Mouse (Mus musculus): ENCODE measurements around the gene Tmem81. TPM values are rescaled to one million over a fixed set of nuclear protein-coding genes. Genes with fewer than 3 reads are reported as not detected.
A peak's percentile ranks its signal among the peaks of the same experiment; 100 is the strongest.

Gene Tmem81
- polyA plus RNA-seq, 1 experiment, result 4.9 TPM

DNA sequence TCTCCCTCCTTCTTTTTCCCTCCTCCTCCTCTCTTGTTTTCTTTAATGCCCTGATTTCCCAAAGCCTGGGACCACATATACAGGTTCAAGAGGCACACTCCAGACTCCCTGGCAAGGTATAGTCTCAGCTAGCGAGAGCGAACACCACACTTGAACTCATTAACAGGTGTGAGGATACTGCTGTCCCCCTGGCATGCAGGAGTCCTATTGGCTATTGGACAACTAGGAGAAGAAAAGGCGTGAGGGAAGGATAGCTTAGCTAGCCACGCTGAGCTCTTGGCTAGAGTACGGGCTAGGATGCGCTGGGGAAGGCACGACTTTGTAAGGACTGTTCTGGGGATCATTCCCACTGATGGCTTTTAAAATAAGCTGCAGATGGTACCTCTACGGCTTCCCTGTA is 6.1 kb downstream of the Tmem81 start:
- Histone ChIP-seq H3K27ac (ENCODE audit: insufficient read depth, low read length) (no peak overlapping the region), H3K4me3 (ENCODE audit: insufficient read depth, low read length) (no peak overlapping the region), H3K4me1 (ENCODE audit: control insufficient read depth, insufficient read depth, low read length) (no peaks in the 10 kb centered on the region)
- TF ChIP-seq POLR2A (IDR thresholded peaks at IDR 0.05; ENCODE audit: low read depth, low read length), result no peak
- no peak for TF ChIP-seq CTCF (IDR thresholded peaks at IDR 0.05; ENCODE audit: borderline replicate concordance, insufficient read depth, low read length)

DNA sequence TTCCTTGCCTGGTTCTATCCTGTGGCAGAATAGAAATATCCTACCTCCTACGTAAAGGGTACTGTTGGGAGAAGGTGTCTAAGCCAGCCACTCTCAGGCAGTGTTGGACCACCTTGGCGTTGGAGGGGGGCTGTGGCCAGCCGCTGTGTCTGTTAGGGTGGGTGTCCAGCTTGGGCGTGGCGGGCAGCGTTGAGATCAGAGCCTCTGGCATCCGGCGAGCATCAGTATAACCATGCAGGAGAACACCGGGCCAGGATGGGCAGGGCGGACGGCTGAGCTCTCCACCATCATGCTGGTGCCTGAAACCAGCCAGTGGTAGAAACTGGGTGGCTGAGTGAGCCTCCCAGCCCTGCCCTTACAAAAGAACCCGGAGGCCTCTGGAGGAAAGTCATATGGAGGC is 9.3 kb downstream of the Tmem81 start:
- TF ChIP-seq POLR2A (IDR thresholded peaks at IDR 0.05; ENCODE audit: low read depth, low read length) (no peak), CTCF (IDR thresholded peaks at IDR 0.05; ENCODE audit: borderline replicate concordance, insufficient read depth, low read length) (no peak)
- Histone ChIP-seq H3K27ac (ENCODE audit: insufficient read depth, low read length) (no peak overlapping the region), H3K4me1 (ENCODE audit: control insufficient read depth, insufficient read depth, low read length) (no peaks in the 10 kb centered on the region), H3K4me3 (ENCODE audit: insufficient read depth, low read length) (no peak overlapping the region)

DNA sequence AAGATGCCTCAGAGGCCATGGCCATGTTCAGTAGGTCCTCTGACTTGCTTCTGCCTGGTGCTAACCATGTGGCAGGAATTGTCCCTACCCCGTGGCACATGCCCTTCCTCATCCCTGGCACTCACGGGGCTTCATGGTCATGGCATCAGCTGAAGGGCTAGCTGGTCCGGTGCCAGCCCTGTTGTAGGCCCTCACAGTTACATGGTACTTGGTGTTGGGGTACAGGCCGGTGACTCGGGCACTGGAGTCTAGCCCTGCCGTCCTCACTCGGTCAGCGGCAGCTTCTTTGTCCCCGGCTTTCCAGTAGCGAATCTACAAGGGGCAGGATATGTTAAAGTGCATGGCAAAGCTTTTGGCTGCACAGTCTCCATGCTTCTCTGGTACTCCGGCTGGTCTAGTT is 10.7 kb downstream of the Tmem81 start:
- no peak for TF ChIP-seq POLR2A (IDR thresholded peaks at IDR 0.05; ENCODE audit: low read depth, low read length)
- no peak for TF ChIP-seq CTCF (IDR thresholded peaks at IDR 0.05; ENCODE audit: borderline replicate concordance, insufficient read depth, low read length)
- H3K4me3 ChIP-seq (ENCODE audit: insufficient read depth, low read length), result no peak overlapping the region

DNA sequence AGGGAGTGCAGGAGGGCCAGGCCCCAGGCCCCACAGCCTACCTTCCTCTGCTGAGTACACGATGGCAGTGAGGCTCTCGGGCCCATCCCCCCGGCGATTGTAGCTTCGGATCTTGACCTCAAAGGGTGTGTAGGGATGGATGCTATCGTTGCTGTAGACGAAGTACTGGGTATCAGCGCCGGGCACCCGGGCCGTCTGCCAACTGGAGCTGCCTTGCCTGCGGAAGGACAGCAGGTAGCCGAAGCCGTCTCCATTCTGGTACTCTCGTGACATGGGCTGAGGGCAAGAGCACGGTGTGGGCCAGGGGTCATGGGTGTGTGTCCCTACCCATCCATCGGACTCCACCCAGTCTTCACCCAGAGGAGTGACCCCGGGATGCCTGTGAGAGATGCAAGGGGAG is 12.6 kb downstream of the Tmem81 start:
- TF ChIP-seq CTCF (IDR thresholded peaks at IDR 0.05; ENCODE audit: borderline replicate concordance, insufficient read depth, low read length), result no peak
- TF ChIP-seq POLR2A (IDR thresholded peaks at IDR 0.05; ENCODE audit: low read depth, low read length), result no peak
- Histone ChIP-seq H3K27ac (ENCODE audit: insufficient read depth, low read length) (no peak overlapping the region), H3K4me1 (ENCODE audit: control insufficient read depth, insufficient read depth, low read length) (no peaks in the 10 kb centered on the region), H3K4me3 (ENCODE audit: insufficient read depth, low read length) (no peak overlapping the region)

More for the DNA sequence above, 10.7 kb downstream of the Tmem81 start:
- Histone ChIP-seq H3K4me1 (ENCODE audit: control insufficient read depth, insufficient read depth, low read length) (no peaks in the 10 kb centered on the region), H3K27ac (ENCODE audit: insufficient read depth, low read length) (no peak overlapping the region)

DNA sequence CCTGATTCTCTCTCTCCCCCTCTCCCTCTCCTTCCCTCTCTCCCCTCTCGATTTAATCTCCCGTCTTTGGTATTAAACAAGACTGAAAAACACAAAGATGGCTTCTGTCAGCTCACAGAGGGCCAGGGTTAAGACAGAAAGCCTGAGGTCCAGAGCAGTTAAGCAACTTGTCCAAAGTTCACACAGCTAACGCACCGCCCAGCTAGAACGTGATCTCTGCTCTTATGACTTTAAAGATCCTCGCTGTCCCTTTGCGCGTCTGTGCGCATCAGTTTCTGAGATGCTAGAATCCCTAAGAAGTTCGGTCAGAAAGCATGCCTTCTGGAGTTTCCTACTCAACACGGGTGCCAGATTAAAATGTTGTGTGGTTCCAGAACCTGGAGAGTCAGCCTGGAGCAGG is 13.7 kb downstream of the Tmem81 start:
- no peaks in the 10 kb centered on the region for H3K4me1 ChIP-seq (ENCODE audit: control insufficient read depth, insufficient read depth, low read length)
- H3K4me3 ChIP-seq (ENCODE audit: insufficient read depth, low read length), result no peak overlapping the region
- no peak overlapping the region for H3K27ac ChIP-seq (ENCODE audit: insufficient read depth, low read length)
- TF ChIP-seq POLR2A (IDR thresholded peaks at IDR 0.05; ENCODE audit: low read depth, low read length) (no peak), CTCF (IDR thresholded peaks at IDR 0.05; ENCODE audit: borderline replicate concordance, insufficient read depth, low read length) (no peak)

DNA sequence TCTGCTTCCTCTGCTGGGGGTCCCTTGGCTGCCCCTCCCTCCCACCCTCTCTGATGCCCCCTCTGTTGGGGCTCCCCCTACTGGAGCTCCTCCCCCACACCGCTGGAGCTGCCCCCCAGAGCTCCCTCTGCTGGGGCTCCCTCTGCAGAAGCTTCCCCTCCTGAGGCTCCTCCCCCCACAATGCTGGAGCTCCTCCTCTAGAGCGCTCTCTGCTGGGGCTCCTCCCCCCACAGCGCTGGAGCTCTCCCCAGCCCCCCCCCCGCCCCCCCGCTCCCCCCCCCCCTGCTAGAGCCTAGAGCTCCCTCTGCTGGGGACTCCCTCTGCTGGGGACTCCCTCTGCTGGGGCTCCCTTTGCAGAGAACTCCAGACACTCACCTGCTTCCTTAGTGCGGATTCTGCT is 14.7 kb downstream of the Tmem81 start:
- no peak for TF ChIP-seq POLR2A (IDR thresholded peaks at IDR 0.05; ENCODE audit: low read depth, low read length)
- no peak for TF ChIP-seq CTCF (IDR thresholded peaks at IDR 0.05; ENCODE audit: borderline replicate concordance, insufficient read depth, low read length)
- no peak overlapping the region for H3K27ac ChIP-seq (ENCODE audit: insufficient read depth, low read length)
- H3K4me3 ChIP-seq (ENCODE audit: insufficient read depth, low read length), result no peak overlapping the region

DNA sequence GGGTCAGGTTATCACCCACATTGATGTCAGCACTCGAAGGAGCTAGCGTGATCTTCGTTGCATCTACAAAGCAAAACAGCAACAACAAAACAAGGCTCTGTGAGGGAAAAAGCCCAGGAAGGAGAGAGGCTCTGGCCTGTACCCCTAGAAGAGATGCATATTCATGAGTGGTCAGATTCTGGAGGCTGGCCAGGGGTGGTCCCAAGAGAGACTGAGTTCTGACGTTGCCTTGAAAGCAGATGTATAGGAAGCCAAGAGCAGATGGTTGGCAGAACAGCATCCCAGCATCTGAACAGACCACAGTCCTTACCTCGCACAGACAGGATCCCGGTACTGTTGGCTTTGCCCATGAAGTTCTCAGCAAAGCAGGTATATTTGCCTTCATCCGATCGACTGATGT is 17.0 kb downstream of the Tmem81 start:
- H3K4me3 ChIP-seq (ENCODE audit: insufficient read depth, low read length), result no peak overlapping the region
- no peak overlapping the region for H3K27ac ChIP-seq (ENCODE audit: insufficient read depth, low read length)
- no peaks in the 10 kb centered on the region for H3K4me1 ChIP-seq (ENCODE audit: control insufficient read depth, insufficient read depth, low read length)
- TF ChIP-seq CTCF (IDR thresholded peaks at IDR 0.05; ENCODE audit: borderline replicate concordance, insufficient read depth, low read length) (no peak), POLR2A (IDR thresholded peaks at IDR 0.05; ENCODE audit: low read depth, low read length) (no peak)

More for the DNA sequence above, 14.7 kb downstream of the Tmem81 start:
- no peaks in the 10 kb centered on the region for H3K4me1 ChIP-seq (ENCODE audit: control insufficient read depth, insufficient read depth, low read length)

DNA sequence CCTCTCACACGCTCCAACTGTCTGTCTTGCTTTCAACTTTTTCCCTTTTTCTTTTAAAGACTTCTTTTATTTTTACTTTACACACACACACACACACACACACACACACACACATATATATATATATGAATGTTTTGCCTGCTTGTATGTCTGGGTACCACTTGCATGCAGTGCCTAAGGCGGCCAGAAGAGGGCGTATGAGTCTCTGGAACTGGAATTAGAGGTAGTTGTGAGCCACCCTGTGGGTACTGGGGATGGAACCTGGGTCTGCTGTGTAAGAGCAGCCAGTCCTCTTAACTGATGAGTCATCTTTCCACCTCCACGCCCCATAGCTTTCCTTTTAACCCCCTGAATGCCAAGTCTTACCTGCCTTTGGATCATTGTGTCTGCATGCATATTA is 17.9 kb downstream of the Tmem81 start:
- TF ChIP-seq POLR2A (IDR thresholded peaks at IDR 0.05; ENCODE audit: low read depth, low read length) (no peak), CTCF (IDR thresholded peaks at IDR 0.05; ENCODE audit: borderline replicate concordance, insufficient read depth, low read length) (peak; percentile 22; the same call in 1 of the 2 replicates)
- Histone ChIP-seq H3K4me1 (ENCODE audit: control insufficient read depth, insufficient read depth, low read length) (no peaks in the 10 kb centered on the region), H3K4me3 (ENCODE audit: insufficient read depth, low read length) (no peak overlapping the region), H3K27ac (ENCODE audit: insufficient read depth, low read length) (no peak overlapping the region)

DNA sequence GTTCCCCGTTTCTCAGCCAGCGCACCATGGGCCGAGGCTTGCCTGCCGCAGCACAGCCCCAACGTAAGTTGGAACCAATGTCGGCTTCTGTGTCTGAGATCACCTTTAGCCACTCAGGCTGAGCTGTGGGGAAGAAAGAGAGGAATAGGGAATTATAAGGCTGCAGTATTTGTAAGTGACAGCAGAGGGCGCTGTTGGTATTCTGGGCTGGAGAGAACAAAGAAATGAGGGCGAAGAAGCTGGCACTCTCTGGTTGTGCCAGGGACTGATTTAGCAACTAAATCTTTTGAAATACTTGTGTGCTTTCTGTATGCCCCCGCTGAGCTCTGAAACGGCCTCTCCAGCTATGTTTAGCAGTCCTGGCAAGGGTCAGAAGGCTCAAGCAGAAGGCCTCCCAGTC is 19.8 kb downstream of the Tmem81 start:
- TF ChIP-seq CTCF (IDR thresholded peaks at IDR 0.05; ENCODE audit: borderline replicate concordance, insufficient read depth, low read length) (peak; percentile 17; the same call in 1 of the 2 replicates), POLR2A (IDR thresholded peaks at IDR 0.05; ENCODE audit: low read depth, low read length) (no peak)
- no peak overlapping the region for H3K27ac ChIP-seq (ENCODE audit: insufficient read depth, low read length)
- no peaks in the 10 kb centered on the region for H3K4me1 ChIP-seq (ENCODE audit: control insufficient read depth, insufficient read depth, low read length)
- H3K4me3 ChIP-seq (ENCODE audit: insufficient read depth, low read length), result no peak overlapping the region

DNA sequence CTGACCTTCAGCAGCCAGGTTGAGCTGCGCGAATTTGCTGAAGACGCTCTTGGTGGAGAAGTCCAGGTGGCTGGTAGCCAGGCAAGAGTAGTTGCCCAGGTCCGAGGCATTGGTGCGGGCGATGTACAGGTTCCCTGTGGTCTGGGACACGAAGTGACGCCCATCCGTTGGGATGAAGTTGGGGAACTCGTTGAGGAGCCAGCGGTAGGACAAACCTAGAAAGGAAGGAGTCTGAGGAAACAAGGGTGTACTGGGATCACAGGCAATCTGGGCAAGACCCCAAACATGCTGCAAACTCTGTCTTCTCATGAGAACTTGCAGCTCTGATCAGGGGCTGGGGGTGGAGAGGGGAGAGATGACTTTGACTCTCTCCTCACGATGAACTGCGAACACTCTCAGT is 22.0 kb downstream of the Tmem81 start:
- no peak for TF ChIP-seq CTCF (IDR thresholded peaks at IDR 0.05; ENCODE audit: borderline replicate concordance, insufficient read depth, low read length)
- Histone ChIP-seq H3K27ac (ENCODE audit: insufficient read depth, low read length) (no peak overlapping the region), H3K4me3 (ENCODE audit: insufficient read depth, low read length) (no peak overlapping the region), H3K4me1 (ENCODE audit: control insufficient read depth, insufficient read depth, low read length) (no peaks in the 10 kb centered on the region)
